Mouse (Mus musculus) intestine, embryonic 16.5 days (tissue): ENCODE results near the gene Runx1. TPM values are rescaled to one million over a fixed set of nuclear protein-coding genes. Genes with fewer than 3 reads are reported as not detected.
A peak's percentile ranks its signal among the peaks of the same experiment; 100 is the strongest.

ENCODE experiments used
- ATAC-seq: fragments of 200-750 bp; cut with Nextera tagmentation; 2 replicates; pipeline ENCODE4 v1.8.0; 2017; ENCODE audit warnings: moderate TSS enrichment, moderate library complexity
- H3K27ac ChIP-seq: fragments of 300-500 bp; sonication (generic); 2 replicates; pipeline ENCODE4 v1.5.1; 2014; ENCODE audit warnings: mild to moderate bottlenecking, low read length
- H3K27me3 ChIP-seq: fragments of 300-500 bp; sonication (generic); replicated peaks from 2 replicates; pipeline ENCODE4 v1.6.1; 2014; ENCODE audit warnings: low read length, control low read depth, mixed read lengths; ENCODE audit not compliant: control insufficient read depth, insufficient read depth
- H3K36me3 ChIP-seq: fragments of 300-500 bp; sonication (generic); 2 replicates; pipeline ENCODE4 v1.6.1; 2014; ENCODE audit warnings: low read length, control low read depth; ENCODE audit not compliant: control insufficient read depth, insufficient read depth
- H3K4me1 ChIP-seq: fragments of 300-500 bp; sonication (generic); 2 replicates; pipeline ENCODE4 v1.6.1; 2014; ENCODE audit warnings: low read length, control low read depth, mixed read lengths; ENCODE audit not compliant: control insufficient read depth, insufficient read depth
- H3K4me2 ChIP-seq: fragments of 300-500 bp; sonication (generic); 2 replicates; pipeline ENCODE4 v1.6.1; 2014; ENCODE audit warnings: low read depth, low read length, control low read depth
- H3K4me3 ChIP-seq: fragments of 300-500 bp; sonication (generic); 2 replicates; pipeline ENCODE4 v1.5.1; 2014; ENCODE audit warnings: mild to moderate bottlenecking, low read length
- H3K9ac ChIP-seq: fragments of 300-500 bp; sonication (generic); 2 replicates; pipeline ENCODE4 v1.6.1; 2014; ENCODE audit warnings: low read depth, low read length
- H3K9me3 ChIP-seq: fragments of 300-500 bp; sonication (generic); 2 replicates; pipeline ENCODE4 v1.6.1; 2016; ENCODE audit warnings: low read length, control low read depth; ENCODE audit not compliant: control insufficient read depth
- WGBS: fragments of 180-500 bp; shearing (Covaris S2); extraction: QIAGEN DNeasy Blood & Tissue Kit; methylation state at CpG from one replicate; pipeline ENCODE4 v1.1.7; 2014; 5-methylcytosine and 5-hydroxymethylcytosine counted together
- polyA plus RNA-seq: library from polyadenylated mRNA; unstranded; fragments of >200 nt; fragmentation: Nextera tagmentation; extraction: Ambion mirVana; gene quantifications from 2 replicates; pipeline ENCODE4 v1.2.1, GENCODE M21; 2015

Gene Runx1
- polyA plus RNA-seq, 1 experiment from 2014 or later = 2.3 TPM

DNA sequence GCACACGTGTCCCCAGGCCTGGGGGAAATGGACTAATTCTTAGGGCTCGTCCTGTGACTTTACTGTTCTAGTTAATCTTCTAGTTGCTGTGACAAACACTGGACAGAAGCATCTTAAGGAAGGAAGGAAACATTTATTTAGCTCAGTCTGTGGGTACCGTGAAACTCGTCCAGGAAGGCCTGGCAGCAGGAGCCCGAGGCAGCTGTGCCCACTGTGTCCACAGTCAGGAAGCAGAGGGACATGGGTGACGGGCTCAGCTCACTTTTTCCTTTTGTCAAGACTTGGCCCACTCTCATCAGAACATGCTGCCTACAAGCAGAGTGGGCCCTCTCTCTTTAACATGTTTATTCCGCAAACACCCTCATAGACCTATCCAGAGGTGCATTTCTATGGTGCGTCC lies 18.2 kb downstream of the Runx1 start:
- Histone ChIP-seq H3K4me1 (0 out of 2 replicates have a peak, but pooled peaks cover 5% of the 10 kb centered on the region), H3K4me3 (no peak overlapping the region), H3K27ac (no peak overlapping the region), H3K36me3 (no peaks in the 10 kb centered on the region), H3K4me2 (no peak overlapping the region), H3K27me3 (no peaks in the 10 kb centered on the region), H3K9ac (no peak overlapping the region), H3K9me3 (no peaks in the 10 kb centered on the region)
- WGBS = 90% methylated on average over 8 of the region's 8 CpGs
- ATAC-seq = no peak

DNA sequence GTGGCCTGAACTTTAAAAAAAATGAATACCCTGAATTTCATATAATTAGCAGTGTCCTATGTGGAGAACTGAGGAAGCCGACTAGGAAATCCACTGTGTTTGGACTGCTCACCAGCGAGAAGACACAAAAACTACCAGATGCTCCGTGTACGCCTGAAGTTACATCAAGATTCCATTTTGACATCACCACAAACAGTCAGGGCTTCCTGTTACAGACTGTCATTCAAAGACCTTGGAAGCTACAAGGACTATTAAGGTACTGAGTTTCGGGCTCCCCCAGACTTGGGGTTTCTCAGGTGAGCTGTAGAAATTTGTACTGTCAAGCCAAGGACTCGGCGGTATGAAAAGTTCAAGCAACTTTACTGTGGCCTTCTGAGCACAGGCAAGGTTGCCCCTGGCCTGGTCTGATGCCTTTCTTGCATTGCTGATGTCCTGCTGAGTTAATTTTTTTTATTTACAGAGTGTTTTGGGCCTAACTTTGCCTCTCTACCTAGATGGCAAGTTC lies 22.8 kb downstream of the Runx1 start:
- WGBS = 84% methylated on average over 7 of the region's 7 CpGs
- Histone ChIP-seq H3K36me3 (no peaks in the 10 kb centered on the region), H3K27me3 (no peaks in the 10 kb centered on the region), H3K4me3 (no peak overlapping the region), H3K9ac (no peak overlapping the region), H3K9me3 (no peaks in the 10 kb centered on the region), H3K4me2 (no peak overlapping the region), H3K27ac (no peak overlapping the region), H3K4me1 (no peaks in the 10 kb centered on the region)
- no peak for ATAC-seq

DNA sequence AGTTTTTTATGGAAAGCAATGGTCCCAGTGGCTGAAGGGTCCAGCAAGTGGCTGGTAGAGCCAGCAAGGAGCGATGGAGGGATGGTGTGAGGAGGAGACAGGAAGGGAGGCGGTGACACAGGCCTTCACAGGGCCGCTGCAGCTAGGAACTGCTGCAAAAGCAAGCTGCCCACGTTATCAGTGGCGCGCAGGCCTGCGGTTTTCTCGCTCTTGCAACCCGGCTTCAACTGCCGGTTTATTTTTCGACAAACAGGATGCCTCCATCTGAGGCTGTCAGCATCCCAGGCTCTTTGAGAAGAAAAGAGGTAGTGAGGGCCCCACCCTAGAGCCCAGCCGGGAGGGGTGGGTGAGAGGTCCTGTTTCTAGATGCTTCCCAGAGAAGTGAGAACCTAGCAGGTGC lies 24.4 kb downstream of the Runx1 start:
- Histone ChIP-seq H3K27me3 (no peaks in the 10 kb centered on the region), H3K4me2 (no peak overlapping the region), H3K9ac (no peak overlapping the region), H3K36me3 (no peaks in the 10 kb centered on the region), H3K27ac (no peak overlapping the region), H3K4me3 (no peak overlapping the region), H3K9me3 (no peaks in the 10 kb centered on the region), H3K4me1 (no peaks in the 10 kb centered on the region)
- 0 out of 2 replicates have a peak, but pooled peaks have one; percentile 38 for ATAC-seq
- 75% methylated on average over 12 of the region's 12 CpGs for WGBS

DNA sequence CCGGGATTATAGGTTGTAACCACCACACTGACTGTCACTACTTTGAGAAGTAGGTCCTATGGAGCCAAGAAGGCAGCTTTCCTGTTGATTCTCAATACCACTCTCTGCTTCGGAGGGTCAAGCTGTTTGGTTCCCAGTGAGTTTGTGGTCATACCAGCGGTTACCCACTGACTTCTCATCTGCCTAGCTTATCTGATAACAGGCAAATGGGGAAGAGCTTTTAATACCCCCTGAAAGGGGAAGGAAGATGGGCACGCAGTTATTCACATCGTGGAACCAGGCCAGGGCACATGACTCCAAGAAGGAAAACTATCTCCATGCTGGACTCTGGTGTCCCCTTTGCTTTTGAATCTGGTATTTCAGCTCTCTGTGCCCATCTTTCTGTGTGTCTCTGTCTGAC lies 25.1 kb downstream of the Runx1 start:
- no peak overlapping the region for H3K4me3 ChIP-seq
- WGBS = 85% methylated on average over 5 of the region's 5 CpGs
- no peak overlapping the region for H3K27ac ChIP-seq
- no peaks in the 10 kb centered on the region for H3K9me3 ChIP-seq
- H3K9ac ChIP-seq = no peak overlapping the region
- H3K4me2 ChIP-seq = no peak overlapping the region
- no peaks in the 10 kb centered on the region for H3K36me3 ChIP-seq
- H3K27me3 ChIP-seq = no peaks in the 10 kb centered on the region
- ATAC-seq = no peak
- H3K4me1 ChIP-seq = no peaks in the 10 kb centered on the region

DNA sequence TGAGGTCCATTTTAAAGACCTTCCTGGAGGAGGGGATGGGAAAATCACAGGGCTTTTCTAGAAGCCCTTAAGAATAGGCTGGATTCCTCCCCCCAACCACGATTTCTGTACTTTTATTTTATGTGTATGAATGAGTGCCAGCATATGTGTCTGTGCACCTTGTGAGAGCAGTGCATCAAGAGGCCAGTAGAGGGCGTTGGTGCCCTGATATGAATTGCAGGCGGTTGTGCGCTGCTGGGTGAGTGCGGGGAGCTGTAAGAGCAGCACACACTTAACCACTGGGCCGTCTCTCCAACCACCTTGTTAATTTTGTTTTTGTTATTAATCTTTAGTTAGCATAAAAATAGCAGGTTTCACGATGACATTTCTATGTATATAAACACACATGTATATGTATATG lies 26.0 kb downstream of the Runx1 start:
- H3K9me3 ChIP-seq = no peaks in the 10 kb centered on the region
- H3K4me3 ChIP-seq = no peak overlapping the region
- WGBS = 90% methylated on average over 7 of the region's 7 CpGs

DNA sequence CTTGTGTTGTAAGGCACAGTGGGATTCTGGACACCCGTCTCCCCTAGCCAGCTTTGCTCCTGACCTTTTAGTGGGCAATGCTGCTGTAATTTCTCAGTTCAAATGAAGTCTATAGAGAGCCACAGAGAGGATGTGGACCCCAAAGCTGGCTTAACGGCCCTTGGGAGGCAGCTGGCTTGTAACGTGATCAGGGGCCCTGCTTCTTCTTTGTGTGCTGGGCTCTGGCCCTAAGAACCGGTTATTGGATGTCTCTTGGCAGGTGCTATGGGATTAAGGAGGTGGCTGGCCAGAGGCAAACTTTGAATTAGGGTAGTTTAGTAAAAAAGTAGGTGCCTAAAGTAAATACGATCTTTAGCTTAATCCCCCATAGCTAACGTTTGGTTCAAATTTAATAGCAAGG lies 31.8 kb downstream of the Runx1 start:
- no peaks in the 10 kb centered on the region for H3K27me3 ChIP-seq
- 53% methylated on average over 6 of the region's 6 CpGs for WGBS
- no peaks in the 10 kb centered on the region for H3K9me3 ChIP-seq
- H3K9ac ChIP-seq = no peak overlapping the region
- H3K4me3 ChIP-seq = no peak overlapping the region
- H3K27ac ChIP-seq = no peak overlapping the region
- ATAC-seq = no peak
- no peak overlapping the region for H3K4me2 ChIP-seq
- no peaks in the 10 kb centered on the region for H3K4me1 ChIP-seq
- H3K36me3 ChIP-seq = no peaks in the 10 kb centered on the region

More for the DNA sequence above, 26.0 kb downstream of the Runx1 start:
- Histone ChIP-seq H3K9ac (no peak overlapping the region), H3K4me2 (no peak overlapping the region), H3K36me3 (no peaks in the 10 kb centered on the region), H3K27ac (no peak overlapping the region), H3K4me1 (no peaks in the 10 kb centered on the region), H3K27me3 (no peaks in the 10 kb centered on the region)
- ATAC-seq = no peak

DNA sequence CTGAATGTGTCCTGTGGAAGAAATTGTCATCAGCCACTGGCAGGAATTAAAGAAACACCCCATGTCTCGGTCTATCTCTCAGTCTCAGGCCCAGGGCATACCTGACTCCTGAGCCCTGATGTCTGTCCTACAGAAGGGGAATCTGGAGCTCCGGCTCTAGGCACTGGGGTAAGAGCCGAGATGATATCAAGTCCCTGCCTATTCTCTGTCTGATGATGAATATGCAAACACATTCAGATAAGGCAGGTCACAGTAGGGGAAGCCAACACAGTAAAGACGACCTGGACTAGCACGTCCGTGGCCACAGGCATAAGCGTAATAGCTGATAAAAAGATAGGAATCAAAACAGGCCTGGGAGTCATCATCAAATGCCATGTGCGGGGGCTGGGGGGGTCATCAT lies 32.2 kb downstream of the Runx1 start:
- H3K27me3 ChIP-seq = no peaks in the 10 kb centered on the region
- no peaks in the 10 kb centered on the region for H3K9me3 ChIP-seq
- no peak overlapping the region for H3K4me2 ChIP-seq
- H3K9ac ChIP-seq = no peak overlapping the region
- WGBS = 67% methylated on average over 8 of the region's 8 CpGs
- no peak for ATAC-seq
- H3K27ac ChIP-seq = no peak overlapping the region
- H3K36me3 ChIP-seq = no peaks in the 10 kb centered on the region
- H3K4me1 ChIP-seq = no peaks in the 10 kb centered on the region
- no peak overlapping the region for H3K4me3 ChIP-seq

DNA sequence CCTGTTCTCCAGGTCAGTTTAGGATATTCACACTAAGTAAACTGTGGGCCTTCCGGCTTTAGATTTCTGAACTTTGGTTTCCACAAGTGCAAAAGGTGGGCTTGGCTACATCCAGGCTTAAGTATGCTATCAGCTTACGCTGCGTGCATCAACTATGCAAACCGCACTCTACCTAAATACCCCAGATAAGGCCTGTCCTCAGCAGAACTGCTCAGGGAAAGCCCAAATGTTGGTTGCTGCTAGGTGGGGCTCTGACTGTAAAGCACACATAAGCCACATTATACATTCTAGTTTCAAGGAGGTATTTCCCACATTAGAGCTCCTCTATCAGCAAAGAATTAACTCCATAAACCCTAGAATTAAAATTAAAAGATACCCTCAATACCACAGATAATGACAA lies 33.0 kb downstream of the Runx1 start:
- 78% methylated on average over 4 of the region's 4 CpGs for WGBS
- no peak overlapping the region for H3K4me3 ChIP-seq
- no peak overlapping the region for H3K9ac ChIP-seq
- no peaks in the 10 kb centered on the region for H3K27me3 ChIP-seq
- H3K4me2 ChIP-seq = no peak overlapping the region
- H3K9me3 ChIP-seq = no peaks in the 10 kb centered on the region
- no peaks in the 10 kb centered on the region for H3K36me3 ChIP-seq
- no peaks in the 10 kb centered on the region for H3K4me1 ChIP-seq
- H3K27ac ChIP-seq = no peak overlapping the region
- ATAC-seq = no peak

DNA sequence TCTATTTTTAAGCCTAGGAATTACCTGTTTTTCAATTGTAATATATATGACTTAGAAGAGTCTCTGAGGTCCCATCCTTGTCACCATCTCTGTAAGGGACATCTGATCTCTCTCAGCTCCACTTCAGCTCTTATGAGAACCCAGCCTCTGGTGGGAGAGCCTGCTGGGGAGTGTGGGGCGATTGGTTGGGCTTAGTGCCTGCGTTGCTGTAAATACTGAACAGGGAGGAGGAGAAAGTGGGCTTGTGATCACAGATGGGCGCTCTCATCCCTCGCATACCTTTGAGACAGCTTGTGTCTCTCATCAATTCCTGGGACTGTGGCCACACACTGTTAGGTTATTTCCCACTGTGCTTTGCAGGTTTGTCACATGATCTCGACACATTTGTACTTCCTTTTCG lies 35.3 kb downstream of the Runx1 start:
- Histone ChIP-seq H3K4me1 (no peaks in the 10 kb centered on the region), H3K36me3 (no peaks in the 10 kb centered on the region), H3K27me3 (no peaks in the 10 kb centered on the region), H3K4me3 (no peak overlapping the region), H3K9ac (no peak overlapping the region), H3K9me3 (no peaks in the 10 kb centered on the region), H3K4me2 (no peak overlapping the region), H3K27ac (no peak overlapping the region)
- 61% methylated on average over 6 of the region's 6 CpGs for WGBS
- no peak for ATAC-seq

DNA sequence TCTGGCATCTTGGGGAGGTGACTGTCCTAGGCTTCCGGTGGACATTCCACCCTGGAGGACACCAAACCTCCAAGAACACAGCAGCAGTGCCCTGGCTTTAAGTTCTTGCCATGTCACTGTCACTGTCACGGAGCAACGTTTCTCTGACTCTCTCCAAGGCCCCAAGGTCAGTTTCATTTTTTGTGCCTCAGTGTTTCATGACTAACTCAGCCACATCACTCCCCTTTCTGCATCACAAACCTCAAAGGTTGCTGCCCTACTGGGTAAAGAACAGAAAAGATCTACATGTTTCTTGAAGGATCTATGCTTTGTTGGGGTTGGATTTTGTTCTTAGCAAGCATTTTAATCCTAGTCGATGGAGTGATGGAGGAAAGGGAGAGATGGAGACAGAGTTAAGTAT lies 36.1 kb downstream of the Runx1 start:
- Histone ChIP-seq H3K27me3 (no peaks in the 10 kb centered on the region), H3K9me3 (no peaks in the 10 kb centered on the region), H3K36me3 (no peaks in the 10 kb centered on the region), H3K4me2 (no peak overlapping the region), H3K9ac (no peak overlapping the region), H3K27ac (no peak overlapping the region), H3K4me3 (no peak overlapping the region), H3K4me1 (no peaks in the 10 kb centered on the region)
- 85% methylated on average over 4 of the region's 4 CpGs for WGBS
- ATAC-seq = no peak
